Mouse (Mus musculus) adrenal gland, postnatal 36 days (tissue): ENCODE data around the gene Gm26897. TPM values are rescaled to one million over a fixed set of nuclear protein-coding genes. Genes with fewer than 3 reads are reported as not detected.
A peak's percentile ranks its signal among the peaks of the same experiment; 100 is the strongest.

Experiments
- DNase-seq, 2 experiments: peaks; one replicate each; pipeline ENCODE4 v3.0.0; 2021; ENCODE audit warnings: mixed read lengths in 1 of 2
- total RNA-seq, 2 experiments: library from RNA; stranded (reverse); gene quantifications; 2 replicates each; pipeline ENCODE4 v1.2.3; 2021

Gene Gm26897
- total RNA-seq, 2 experiments from 2014 or later = not detected

- no peak for DNase-seq
Observed at GRCm38 (mm10) chr5:111749599-111749998, 15.9 kb downstream of the Gm26897 start.

DNA sequence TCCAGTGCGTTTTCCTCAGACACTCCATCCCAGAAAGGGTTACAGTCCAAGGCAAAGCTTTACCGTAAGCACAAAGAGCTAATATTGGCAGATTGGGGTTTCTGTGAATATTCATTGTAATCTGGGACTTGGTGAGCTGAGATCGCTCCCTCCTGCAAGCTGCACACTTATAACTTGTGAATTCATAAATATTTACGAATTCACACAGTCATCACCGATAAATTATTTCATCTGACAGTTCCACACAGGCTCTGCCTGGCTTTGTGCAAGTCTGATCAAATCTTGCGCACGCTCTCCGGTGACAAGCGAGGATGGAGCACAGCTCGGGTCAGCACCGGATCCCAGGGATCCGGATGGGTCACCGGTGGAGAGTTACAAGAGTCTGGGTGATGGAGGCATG lies 16.4 kb downstream of the Gm26897 start:
- DNase-seq = no peak

- no peak for DNase-seq
Observed at GRCm38 (mm10) chr5:111754484-111755139, 20.9 kb downstream of the Gm26897 start.

DNA sequence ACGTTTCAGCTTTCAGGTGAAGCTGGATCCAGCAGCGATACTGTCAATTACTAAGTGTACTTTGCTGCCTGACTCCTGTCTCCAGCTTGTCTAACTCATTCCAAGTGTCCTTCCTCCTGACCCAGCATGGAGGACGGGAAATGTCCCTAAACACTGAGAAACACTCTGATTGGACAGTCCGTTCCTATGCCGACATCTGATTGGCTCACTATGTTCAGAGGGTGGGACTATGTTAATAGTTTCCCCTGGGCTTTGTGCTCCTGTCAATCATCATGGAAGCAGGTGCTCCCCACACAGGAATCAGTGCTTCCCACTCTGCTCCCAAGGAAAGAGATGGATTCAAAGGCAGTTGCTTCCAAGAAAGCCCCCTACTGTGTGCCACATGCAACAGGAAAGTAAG lies 21.6 kb downstream of the Gm26897 start:
- no peak for DNase-seq

GRCm38 (mm10) chr5:111760721-111761480 lies 27.2 kb downstream of the Gm26897 start:
- no peak for DNase-seq

DNA sequence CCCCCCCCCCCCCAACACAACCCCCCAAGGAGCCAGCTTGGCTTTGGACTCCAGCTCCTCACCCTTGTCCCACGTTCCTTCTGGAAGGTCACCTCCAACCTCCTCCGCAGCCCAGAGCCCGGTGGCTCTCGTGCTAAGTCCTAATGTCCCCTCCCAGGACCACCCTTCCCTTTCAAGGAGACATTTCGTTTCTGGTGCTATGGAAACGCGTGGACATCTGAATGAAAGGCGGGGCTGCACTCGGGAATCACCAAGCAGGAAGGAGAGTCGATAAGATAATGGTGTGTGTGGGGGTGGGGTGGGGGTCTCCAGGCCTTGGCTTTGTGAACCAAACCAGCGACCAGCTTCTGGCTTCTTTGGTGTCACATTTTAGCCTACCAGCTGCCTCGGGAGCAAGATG lies 27.9 kb downstream of the Gm26897 start:
- no peak for DNase-seq

DNA sequence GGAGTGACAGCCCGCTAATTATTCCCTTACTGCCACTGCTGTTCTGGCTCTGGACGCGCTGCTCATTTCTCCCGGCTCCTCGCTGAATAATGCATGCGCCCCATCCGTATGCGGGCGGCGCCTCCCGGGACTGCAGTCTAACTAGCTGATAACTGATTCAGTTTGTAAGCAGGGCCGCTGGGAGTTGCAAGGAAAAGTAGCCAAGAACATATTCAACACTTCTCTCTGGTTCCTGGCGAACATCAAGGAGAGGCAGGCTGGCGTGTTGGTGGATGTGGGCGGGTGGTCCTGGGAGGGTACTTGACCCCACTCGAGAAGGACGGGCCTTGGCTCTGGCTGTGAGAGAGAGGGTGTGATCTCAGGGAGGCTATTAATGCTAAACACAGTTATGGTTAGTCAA lies 28.4 kb downstream of the Gm26897 start:
- DNase-seq = peak; percentile 12 to 20

DNA sequence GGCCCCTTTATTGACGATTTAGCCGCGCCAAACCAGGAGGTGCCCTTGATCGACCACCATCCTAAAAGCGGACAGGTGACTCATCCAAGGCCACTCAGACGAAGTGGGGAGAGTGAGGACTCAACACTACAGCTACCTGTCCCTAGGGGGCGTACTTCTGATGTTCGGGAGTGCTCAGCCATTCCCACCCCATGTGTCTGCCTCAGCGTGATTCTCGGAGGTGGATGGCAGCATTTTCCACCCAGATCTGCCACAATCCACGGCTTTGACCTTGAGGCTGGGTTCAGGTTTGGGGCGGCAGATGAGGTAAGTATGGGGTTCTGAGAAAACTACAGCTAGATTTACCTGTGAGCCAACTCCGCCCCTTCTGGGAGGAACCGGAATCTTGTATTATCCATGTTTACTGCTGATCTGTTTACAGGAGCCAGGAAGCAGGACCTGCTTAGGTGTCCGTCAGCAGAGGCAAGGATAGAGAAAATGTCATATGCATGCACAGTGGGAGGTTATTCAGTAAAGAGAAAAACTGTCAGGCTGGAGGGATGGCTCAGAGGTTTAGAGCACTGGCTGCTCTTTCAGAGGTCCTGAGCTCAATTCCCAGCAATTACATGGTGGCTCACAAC lies 32.1 kb downstream of the Gm26897 start:
- no peak for DNase-seq

GRCm38 (mm10) chr5:111766696-111767095 lies 33.0 kb downstream of the Gm26897 start:
- no peak for DNase-seq

DNA sequence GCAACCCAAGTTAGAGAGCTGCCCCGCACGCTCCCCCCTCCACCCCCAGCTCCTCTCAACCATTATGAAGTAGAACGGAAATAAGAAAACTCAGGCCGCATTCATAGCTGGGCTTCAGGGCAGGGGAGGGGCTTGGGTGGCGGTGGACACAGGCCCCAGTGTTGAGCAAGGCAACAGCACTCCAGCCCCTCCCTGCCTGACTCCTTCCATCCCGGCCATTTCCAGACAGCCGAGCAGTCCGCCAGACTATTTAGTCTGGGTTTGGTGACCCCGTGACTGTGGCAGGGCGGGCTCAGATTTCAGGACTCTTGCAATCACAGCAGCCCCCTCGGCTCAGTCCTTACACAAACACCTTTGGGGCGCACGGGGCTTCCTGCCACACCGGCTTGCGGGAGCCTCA lies 36.5 kb downstream of the Gm26897 start:
- no peak for DNase-seq

- DNase-seq = no peak
Observed at GRCm38 (mm10) chr5:111772127-111772526, 38.4 kb downstream of the Gm26897 start.

DNA sequence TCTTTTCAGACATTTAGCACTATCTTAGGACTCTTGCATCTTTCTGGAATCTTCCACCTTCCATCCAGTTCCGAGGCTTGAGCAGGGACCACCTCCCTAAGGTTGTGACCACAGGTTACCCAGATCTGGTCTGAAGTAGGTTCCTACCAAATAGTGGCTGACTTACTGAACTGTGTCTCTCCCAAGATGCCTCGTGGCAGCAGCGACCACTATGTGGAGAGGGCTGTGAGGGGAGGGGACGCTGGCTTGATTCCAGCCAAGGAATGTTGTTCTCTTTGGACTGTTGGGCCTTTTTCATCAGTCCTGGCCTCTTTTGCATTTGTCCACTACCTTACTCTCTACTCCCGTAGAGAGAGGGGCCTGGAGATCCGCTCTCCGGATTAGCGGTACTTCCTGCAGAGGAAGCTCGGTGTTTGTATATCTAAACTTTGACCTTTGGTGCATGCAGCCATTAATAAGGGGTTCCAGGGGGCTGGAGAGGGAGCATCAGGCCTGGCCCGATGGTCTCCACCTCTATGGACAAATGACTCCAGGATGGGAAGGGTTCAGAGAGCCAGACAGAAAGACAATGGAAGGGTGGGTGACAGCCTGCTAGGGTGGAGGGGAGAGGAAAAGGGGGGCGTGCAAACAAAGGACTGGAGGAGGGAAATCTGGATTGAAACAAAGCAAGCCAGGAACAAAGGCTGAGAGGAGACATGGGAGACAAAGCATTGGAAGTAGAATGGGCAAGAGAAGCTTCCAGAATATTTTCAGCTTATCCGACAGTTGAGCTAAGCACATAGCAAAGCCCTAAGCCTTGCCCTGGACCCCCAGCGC lies 39.1 kb downstream of the Gm26897 start:
- no peak for DNase-seq

- DNase-seq = no peak
Observed at GRCm38 (mm10) chr5:111773407-111773733, 39.6 kb downstream of the Gm26897 start.

DNA sequence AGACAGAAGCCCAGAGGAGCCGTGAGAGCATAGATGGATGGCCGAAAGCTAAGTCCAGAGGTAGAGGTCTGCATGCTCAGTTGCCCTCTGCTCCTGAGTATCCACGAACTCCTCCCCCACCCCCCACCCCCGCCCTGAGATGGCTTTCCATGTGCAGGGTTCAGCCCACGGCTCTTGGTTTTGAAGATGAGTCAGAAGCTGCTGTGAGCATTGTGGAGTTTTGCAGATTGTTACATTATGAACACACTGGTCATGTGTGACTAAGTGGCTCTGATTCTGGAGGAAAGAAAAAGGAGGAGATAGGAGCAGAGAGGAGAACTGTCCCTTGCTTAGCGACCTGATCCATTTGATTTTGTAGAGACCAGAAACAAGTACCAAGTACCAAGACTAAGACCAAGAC lies 42.5 kb downstream of the Gm26897 start:
- DNase-seq = no peak

GRCm38 (mm10) chr5:111778093-111778492 lies 44.4 kb downstream of the Gm26897 start:
- no peak for DNase-seq

DNA sequence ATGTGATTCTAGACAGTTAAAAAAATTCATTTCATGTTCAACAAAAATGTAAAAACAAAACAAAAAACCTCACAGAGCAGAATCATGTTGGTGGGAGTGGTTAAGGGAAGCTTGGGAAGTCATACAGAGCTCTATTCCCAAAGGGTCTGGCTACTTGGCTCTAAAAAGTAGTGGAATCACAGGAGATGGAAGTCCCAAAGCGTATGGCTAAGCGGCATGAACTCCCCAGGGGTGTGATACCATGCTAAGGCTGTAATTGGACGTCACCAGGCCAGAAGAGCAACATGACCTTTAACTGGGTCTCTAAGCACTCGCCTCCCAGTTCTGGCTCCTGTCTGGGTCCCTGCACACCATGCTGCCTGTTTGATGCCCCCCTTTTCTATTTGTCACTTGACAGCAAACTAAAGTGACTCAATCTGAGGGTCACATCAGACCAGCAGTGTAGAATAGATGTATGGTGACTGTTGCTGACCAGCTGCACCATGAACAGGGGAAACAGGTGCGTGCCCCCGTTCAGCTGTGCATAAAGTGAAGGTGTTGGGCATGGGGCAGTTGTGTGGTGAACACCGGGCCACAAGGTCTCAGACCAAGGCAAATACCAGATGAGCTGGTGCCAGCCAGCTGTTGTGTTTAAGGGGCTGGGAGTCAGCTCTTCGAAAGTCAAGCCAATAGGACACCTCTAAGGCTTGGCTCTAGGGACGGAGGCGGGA lies 46.2 kb downstream of the Gm26897 start:
- no peak for DNase-seq
